Mouse (Mus musculus): ENCODE results near the gene Mpz. TPM values are rescaled to one million over a fixed set of nuclear protein-coding genes. Genes with fewer than 3 reads are reported as not detected.
A peak's percentile ranks its signal among the peaks of the same experiment; 100 is the strongest.
"Not testable (repeated sequence)": the region's sequence is repeated elsewhere in the genome, so short reads cannot be mapped to it uniquely, and the experiment has no call there.

The Mpz gene
- total RNA-seq, 2 experiments from 2014 or later, result not detected

DNA sequence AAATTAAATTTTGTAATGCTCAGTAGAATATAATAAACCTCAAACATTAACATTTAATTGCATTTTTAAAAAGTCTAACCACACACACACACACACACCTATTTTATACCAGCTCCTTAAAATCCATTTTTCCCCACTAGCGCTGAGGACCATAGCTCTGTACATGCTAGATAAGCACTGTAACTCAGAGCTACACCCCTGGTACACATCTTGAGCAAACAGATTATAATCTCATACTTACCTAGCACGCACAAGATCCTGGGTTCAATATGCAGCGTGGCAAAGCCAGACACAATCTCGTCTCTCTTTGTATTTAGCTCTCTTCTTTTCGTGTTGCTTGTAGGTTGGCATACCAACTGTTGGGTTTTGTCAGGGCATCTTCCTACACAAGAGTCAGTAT is 26.1 kb upstream of the Mpz start:
- peak; percentile 76 for ATAC-seq (replicated peaks; ENCODE audit: poor library complexity)

DNA sequence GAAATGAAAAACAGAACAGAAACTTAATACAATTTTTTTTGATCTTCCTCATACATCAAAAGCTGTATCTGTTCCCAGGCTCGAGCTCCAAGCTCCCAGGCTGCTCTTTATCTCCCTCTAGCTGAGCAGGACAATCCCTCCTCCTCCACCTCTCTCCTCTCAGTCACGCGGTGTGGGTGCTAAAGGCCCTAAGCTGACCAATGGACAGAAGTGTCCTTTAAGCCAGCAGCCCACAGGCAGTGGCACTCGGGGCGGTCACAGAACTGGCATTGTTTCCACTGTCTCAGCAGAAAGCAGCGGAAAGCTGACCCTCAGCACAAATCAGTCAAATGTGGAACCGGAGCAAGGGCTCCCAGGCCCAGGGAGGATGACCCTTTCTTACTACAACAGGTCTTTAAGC is 21.3 kb upstream of the Mpz start:
- ATAC-seq (replicated peaks; ENCODE audit: poor library complexity), result no peak

DNA sequence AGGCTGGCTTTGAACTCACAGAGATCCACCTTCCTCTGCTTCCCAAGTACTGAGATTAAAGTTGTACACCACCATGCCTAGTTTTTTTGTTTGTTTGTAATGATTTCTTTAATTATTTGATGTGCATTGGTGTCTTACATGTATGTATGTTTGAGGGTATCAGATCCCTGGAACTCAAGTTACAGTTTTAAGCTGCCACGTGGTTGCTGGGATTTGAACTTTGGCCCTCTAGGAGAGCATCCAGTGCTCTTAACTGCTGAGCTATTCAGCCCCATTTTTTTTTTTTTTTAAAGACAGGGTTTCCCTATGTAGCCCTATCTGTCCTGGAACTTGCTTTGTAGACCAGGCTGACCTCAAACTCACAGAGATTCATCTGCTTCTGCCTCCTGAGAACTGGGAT is 19.5 kb upstream of the Mpz start:
- ATAC-seq (replicated peaks; ENCODE audit: poor library complexity), result no peak

DNA sequence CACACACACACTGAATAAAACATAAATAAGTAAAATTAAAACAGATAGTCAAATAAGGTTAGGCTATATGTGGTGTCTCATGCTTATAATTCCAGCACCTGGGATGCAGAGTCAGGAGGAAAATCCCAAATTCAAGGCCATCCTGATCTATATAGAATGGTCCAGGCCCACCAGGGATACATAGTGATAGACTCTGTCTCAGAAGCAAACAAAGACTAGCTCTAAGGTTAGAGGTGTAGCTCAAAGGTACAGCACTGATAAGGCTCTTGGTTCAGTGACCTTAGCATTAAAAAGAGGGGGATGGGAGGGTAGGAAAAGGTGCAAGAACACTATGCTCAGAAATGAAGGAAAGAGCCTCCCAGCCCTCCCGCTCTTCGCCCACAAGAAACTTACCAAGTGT is 14.9 kb upstream of the Mpz start:
- no peak for ATAC-seq (replicated peaks; ENCODE audit: poor library complexity)

DNA sequence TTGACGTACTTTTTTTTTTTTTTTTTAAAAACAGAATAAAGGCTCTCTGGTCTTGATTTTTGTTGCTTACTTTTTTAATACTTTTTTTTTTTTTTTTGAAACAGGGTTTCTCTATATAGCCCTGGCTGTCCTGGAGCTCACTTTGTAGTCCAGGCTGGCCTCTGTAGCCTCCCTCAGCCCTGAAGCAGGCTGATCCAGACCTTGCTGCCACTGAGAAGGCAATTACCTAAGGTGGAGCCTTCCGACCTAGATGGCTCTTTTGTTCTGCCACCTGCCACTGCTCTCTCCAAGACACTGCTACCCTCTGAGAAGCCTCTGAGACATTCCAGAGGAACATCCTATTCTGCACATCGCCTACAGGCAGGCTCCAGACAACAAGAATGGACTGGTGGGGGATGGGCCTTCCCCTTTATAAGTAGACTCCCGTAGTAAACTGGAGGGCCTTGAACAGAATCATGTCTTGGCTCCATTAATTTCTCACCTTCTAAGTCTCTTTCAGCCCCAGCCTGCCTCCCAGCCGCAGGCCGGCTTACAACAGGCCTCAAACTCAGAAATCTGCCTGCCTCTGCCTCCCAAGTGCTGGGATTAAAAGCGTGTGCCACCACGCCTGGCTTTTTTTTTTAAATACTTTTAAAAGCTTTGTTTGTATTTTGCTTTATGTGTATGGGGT is 12.9 kb upstream of the Mpz start:
- not testable (repeated sequence) for ATAC-seq (replicated peaks; ENCODE audit: poor library complexity)

DNA sequence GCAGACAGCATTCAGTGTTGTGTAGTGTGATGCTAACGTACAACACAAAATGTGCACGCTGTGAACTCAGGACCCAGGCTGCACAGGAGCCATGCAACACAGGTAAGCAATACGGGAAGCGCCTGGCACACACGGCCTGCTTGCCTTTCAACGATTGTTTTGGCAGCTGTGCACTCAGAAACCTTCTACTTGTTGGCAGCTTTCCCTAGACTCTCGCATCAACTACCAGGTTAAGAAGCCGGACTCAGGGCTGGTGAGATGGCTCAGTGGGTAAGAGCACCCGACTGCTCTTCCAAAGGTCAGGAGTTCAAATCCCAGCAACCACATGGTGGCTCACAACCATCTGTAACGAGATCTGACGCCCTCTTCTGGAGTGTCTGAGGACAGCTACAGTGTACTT is 7.5 kb upstream of the Mpz start:
- not testable (repeated sequence) for ATAC-seq (replicated peaks; ENCODE audit: poor library complexity)

DNA sequence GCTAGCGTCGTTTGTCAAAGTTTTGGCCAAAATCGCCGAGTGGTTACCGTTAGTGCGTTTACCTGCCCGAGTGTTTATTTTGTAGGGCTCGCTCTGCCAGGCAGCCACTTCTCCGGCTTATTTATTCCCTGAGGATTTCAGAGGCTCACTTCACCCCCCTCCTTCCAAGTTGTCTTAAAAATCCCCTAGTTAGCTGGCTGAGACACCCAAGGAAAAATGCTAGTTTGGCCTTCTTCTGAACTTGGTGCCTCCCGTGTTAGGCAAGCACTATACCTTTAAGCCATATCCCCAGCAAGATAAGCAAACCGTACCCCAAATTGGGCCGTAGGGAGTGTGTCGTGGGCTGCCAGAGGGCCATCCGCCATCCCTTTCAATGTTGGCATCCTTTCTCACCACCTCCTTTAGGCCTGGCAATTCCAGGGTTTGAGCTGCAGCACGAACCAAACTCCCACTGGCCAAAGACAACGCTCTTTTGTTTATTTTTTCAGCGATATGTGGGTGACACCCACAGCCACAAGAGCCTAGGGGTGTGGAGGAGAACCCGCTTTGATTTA is 404 bp downstream of the Mpz start:
- peak; percentile 20 for ATAC-seq (replicated peaks; ENCODE audit: poor library complexity)

DNA sequence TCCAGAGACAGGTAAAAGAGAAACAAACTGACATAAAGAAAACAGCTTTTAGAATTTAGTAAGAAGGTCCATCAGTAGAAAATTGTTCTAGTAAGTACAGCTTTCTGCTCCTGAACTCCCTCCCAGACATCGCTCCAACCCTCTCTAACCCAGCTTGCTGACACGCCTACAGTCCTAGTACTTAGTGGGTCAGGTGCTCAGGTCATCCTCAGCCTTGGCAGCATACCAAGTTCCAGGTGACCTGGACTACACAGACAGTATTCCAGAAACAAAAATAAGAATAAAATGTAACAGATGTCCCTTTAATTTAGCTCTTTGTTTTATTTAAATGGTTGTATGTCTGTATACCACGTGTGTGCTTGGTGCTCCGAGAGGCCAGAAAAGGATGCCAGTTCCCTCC is 1.5 kb downstream of the Mpz start:
- ATAC-seq (replicated peaks; ENCODE audit: poor library complexity), result no peak

DNA sequence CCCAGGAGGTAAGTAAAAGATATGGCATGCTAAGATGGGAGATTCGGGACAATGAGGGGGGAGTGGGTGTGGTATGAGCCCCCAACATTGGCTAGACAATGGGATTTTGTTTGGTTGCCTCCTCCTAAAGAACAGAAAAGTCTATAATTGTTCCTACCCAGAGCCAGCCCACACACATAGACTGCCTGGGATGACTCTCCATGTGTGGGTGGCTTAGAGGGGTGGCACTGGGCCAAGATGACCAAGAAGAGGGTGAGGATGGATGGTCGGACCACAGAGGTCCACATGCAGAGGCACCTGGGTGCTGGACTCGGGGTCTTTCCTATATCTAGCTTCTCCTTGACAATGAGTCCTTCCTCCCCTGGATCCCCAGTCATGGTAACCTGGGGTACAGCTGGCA is 6.1 kb downstream of the Mpz start:
- no peak for ATAC-seq (replicated peaks; ENCODE audit: poor library complexity)

DNA sequence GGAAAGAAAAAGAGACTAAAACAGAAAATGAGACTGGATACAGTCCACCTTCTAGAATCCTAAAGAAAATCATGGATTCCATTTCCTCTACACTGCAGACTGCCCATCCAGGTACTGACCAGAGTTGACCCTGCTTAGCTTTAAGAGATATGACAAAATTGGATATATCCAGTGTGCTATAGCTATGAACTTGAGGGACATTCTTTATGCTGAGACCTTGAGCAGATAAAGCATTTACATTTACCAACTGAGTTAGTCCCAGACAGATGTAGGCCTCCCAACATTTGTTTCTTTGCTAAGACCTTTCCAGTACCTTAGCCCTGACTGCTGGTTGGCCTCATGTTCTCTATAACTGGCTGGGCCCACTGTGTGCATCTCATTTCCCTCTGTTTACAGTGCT is 7.5 kb downstream of the Mpz start:
- no peak for ATAC-seq (replicated peaks; ENCODE audit: poor library complexity)

DNA sequence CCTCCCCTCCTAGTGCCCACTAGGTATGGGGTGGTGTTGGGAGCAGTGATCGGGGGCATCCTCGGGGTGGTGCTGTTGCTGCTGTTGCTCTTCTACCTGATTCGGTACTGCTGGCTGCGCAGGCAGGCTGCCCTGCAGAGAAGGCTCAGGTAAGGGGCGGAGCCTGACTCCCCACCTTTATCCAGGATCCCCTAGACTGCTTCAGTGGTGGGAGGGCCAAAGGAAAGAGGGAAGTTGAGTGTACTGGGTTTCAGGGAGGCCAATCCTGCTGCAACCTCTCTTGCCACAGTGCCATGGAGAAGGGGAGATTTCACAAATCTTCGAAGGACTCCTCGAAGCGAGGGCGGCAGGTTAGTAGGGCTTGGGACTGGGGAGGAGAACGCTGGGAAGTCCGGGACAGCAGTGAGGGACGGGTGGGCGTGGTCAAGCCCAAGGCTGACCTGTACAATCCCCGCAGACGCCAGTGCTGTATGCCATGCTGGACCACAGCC is 9.0 kb downstream of the Mpz start:
- ATAC-seq (replicated peaks; ENCODE audit: poor library complexity), result peak; percentile 63

DNA sequence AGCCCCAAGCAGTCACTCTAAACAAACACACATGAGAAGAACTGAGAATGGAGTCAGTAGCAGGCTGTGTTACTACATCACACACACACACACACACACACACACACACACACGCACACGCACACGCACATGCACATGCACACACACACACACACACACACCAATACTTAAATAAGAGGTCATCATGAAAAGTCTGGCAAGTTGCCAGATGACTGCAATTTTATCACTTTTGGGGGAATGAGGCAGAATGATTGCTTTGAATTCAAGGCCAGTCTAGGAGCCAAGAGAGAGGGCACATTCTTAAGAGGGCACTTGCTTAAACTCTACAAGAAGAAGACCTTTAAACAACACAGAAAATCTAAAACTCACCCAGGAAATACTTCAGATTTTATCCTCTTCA is 12.0 kb downstream of the Mpz start:
- ATAC-seq (replicated peaks; ENCODE audit: poor library complexity), result no peak

DNA sequence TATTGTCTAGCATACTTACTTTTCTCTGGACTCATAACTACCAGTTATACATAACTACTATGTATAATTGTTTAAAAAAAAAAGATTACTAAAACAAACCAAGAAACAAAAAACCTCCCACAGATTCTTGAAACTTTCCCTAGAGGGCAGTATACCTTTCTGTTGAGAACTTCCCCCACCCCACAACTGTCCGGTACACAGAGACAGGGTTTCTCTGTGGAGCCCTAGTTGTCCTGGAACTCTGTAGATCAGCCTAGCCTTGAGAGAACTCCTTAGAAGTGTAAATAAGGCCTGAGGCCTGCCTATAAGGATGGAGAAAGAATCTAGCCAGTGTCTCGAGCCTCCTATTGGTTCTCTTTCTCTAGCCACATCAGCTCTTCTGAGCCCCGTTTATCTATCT is 13.7 kb downstream of the Mpz start:
- ATAC-seq (replicated peaks; ENCODE audit: poor library complexity), result peak; percentile 74

DNA sequence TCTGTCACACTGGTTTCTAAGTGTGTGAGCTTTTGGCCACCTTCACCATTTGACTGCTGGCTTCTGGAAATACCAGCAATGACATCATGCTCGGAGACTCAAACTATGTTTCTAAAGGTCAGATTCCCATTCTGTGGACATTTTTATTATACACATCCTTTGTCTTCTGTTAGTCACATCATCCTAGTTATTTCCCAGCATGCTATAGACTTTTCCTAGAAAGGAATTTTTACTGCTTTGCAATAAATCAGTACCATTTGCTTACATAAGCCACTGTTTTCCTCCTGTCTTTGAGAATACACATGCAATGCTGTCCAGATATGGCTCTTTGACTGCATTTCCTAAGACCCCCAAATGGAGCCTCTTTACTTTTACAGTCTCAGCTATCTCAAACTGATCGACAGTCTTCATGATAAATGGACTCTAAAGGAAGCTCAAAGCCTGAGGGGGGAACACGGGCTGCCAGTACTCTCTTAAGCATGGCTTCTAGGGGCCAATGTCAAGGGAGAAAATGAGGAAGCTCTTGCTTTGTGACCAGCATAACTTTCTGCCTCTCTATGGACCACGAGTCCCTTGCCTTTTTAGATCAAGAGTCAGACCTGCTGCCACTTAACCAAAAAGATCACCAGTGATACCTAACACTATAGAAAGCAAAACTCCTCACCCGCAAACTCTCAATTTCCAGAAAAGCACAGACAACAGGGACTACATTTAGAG is 15.3 kb downstream of the Mpz start:
- ATAC-seq (replicated peaks; ENCODE audit: poor library complexity), result no peak

DNA sequence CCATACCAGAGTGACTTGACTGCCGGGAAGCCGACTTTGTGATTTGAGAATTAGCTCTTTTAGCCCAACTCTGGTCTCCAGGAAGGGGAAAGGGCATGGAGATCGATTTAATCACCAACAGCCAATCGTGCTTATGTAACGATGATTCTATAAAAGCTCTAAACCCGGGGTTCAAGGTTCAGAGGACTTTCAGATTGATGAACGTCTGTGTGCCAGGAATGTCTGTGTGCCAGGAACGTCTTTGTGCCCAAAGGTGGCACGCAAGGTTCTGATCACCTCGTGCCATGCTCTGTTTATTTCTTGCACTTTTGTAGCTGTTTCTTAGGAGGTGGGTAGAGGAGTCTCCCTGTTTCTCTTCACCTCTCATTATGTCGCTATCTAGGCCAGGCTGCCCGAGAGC is 18.4 kb downstream of the Mpz start:
- no peak for ATAC-seq (replicated peaks; ENCODE audit: poor library complexity)

DNA sequence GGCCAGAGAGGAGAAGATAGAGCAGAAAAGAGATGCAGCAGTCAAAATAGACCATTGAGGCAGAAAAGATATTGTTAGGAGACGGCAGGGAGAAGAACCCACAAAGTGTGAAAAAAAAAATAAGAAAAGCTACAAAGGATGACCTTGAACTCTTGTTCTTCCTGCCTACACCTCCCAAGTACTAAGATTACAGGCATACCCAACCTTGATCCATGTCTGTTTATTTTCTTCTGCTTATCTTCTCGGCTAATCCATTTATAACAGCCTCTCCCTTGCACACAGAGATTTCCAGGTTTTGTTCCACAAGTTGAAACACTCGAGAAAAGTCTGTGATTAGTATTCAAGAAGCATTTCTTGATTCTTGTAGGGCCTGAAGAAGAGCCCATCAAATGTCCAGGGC is 19.4 kb downstream of the Mpz start:
- ATAC-seq (replicated peaks; ENCODE audit: poor library complexity), result no peak

DNA sequence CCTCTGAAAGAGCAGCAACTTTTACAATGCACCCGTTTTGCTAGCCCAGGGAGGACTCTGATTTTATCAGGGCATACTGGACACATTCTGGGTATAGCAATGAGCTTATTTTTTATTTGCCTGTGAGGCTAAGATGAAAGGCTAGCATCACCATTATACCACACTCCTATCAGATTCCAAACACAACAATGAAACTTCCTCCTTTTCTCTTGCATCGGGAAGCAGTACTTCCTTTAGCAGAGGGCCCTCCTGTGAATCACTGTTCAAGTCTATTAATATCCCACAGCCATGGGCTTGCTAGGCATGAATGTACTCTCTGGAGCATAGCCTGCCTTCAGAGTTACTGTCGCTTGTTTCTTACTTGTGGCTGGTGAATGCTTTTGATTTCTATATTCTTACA is 20.6 kb downstream of the Mpz start:
- ATAC-seq (replicated peaks; ENCODE audit: poor library complexity), result peak; percentile 54

DNA sequence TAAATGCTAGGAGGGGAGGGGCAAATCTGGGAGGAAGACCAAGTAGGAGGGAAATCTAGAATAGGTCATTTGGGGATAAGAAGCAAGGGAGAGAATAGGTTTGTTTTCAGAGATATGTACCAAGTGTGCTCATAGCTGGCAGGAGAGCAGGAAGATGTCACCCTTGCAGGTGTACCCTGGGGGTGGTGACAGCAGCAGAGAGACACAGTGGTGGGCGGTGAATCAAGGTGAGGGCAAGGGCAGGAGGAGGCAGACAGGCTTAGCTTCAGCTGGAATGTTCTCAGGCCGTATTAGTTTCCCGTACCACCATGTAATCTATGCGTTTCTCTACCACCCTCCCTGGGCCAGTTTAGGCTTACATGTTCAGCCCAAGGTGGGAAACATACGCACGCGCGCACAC is 22.3 kb downstream of the Mpz start:
- no peak for ATAC-seq (replicated peaks; ENCODE audit: poor library complexity)

DNA sequence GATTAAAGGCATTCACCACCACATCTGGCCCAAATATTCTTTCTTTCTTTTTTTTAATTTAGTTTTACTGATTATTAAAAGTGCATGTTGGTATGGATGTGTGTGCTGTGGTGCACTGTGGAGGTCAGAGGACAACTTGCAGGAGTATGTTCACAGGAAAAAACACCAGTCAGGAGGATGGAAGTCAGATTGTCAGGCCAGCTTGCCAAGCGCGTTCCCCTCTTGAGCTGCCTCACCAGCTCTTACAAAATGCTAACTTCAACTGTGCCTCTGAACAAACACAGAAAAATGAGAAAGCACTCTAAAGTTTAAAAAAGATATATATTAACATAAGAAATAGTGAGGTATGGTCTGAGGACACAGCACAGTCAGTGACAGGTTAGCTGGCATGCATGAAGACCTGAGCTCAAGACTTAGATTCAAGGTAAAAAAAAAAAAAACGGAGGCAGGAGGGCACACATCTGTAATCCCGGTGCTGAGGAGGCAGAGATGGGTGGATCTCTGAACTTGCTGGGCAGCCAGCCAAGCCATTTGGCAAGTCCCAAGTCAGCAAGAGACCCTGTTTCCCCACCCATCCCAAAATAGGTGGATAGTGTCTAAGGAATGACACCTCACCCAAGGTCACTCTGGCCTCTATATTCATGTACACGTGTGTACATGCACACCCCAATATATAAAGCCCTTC is 29.1 kb downstream of the Mpz start:
- no peak for ATAC-seq (replicated peaks; ENCODE audit: poor library complexity)

DNA sequence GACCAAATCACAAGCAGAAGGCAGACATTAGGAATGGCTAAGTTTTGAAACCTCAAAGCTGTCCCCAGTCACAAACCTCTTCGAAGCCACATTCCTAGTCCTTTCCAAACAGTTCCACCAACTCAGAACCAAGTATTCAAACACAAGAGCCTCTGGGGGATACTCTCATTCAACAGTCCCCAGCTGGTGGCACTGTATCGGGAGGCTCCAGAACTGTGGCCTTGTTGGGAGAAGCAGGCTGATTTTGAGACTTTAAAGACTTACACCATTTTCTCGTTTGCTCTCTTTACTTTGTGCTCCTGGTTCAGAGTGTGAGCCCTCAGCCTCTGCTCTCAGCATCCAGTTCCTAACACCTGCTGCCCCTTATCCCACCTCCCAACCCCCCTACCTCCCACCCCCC is 32.5 kb downstream of the Mpz start:
- no peak for ATAC-seq (replicated peaks; ENCODE audit: poor library complexity)

DNA sequence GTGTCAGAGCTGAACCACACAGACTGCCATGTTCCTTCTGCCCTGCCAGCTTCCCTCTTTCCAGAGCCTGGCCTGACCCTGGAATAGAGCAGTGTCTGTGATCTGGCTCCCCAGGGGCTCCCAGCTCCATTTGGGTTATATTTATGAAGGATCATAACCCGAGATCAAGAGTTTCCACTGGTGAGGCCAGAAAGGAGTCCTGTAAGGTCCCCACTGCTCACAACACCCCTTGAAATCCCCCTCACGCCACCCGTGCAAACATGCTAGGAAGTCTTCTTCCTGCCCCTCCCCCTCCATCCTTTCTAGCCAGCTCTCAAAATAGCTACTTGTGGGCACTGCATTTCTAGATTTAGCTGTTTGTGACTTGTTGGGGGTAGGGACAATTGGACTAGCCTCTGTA is 33.1 kb downstream of the Mpz start:
- 0 out of 2 replicates have a peak, but pooled peaks have one; percentile 25 for ATAC-seq (replicated peaks; ENCODE audit: poor library complexity)

DNA sequence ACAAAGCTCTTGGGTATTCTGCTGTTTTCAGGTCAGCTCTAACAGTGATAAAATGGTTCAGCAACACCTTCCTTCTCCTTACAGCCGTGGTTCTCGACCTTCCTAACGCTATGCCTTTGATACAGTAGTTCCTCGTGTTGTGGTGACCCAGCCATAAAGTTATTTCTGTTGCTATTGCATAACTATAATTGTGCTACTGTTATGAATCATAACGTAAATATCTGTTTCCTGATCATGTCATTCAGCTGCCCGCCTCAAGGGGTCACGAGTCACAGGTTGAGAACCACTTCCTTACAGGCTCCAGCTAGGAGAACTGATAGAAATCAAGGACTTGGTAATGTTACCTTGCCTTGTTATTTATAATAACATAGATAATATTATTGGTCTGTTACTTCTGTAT is 33.8 kb downstream of the Mpz start:
- peak; percentile 81 for ATAC-seq (replicated peaks; ENCODE audit: poor library complexity)

Measured in megakaryocyte progenitor cell, adult 5-6 weeks (primary cell).